Mouse (Mus musculus) erythroblast, embryonic 14.5 days (primary cell): ENCODE results near the gene Klrb1c. TPM values are rescaled to one million over a fixed set of nuclear protein-coding genes. Genes with fewer than 3 reads are reported as not detected.
"Not testable (repeated sequence)": the region's sequence is repeated elsewhere in the genome, so short reads cannot be mapped to it uniquely, and the experiment has no call there.

Source experiments
- H3K27me3 ChIP-seq: 2 replicates; pipeline ENCODE4 v1.6.1; 2012; ENCODE audit warnings: inconsistent platforms; ENCODE audit not compliant: control insufficient read depth
- H3K36me3 ChIP-seq: 2 replicates; pipeline ENCODE4 v1.6.1; 2012; ENCODE audit warnings: mild to moderate bottlenecking, inconsistent platforms; ENCODE audit not compliant: control insufficient read depth
- H3K4me1 ChIP-seq: 2 replicates; pipeline ENCODE4 v1.6.1; 2012; ENCODE audit warnings: inconsistent platforms; ENCODE audit not compliant: control insufficient read depth
- H3K4me3 ChIP-seq: replicated peaks from 2 replicates; pipeline ENCODE3; 2012; ENCODE audit warnings: moderate library complexity, mild to moderate bottlenecking, inconsistent platforms
- H3K9me3 ChIP-seq: 2 replicates; pipeline ENCODE4 v1.6.1; 2012; ENCODE audit warnings: low read length, inconsistent platforms, mixed read lengths; ENCODE audit not compliant: control insufficient read depth
- GATA1 ChIP-seq: IDR thresholded peaks from 2 replicates; pipeline ENCODE4 v1.6.1; 2012; ENCODE audit warnings: low read length, inconsistent platforms, mixed read lengths
- TAL1 ChIP-seq: IDR thresholded peaks from 3 replicates; pipeline ENCODE4 v1.6.1; 2012; ENCODE audit warnings: low read length, inconsistent platforms, mixed read lengths
- polyA plus RNA-seq: library from polyadenylated mRNA; stranded (reverse); fragments of >175 nt; gene quantifications from 2 replicates; pipeline ENCODE4 v1.2.3, GENCODE M21; 2012

The Klrb1c gene
- polyA plus RNA-seq, 1 experiment, result not detected

- H3K36me3 ChIP-seq, H3K27me3 ChIP-seq, H3K4me1 ChIP-seq, H3K4me3 ChIP-seq, H3K9me3 ChIP-seq: not testable (repeated sequence)
Measured at GRCm38 (mm10) chr6:128747006-128747405, 42.0 kb downstream of the Klrb1c start.

GRCm38 (mm10) chr6:128737445-128737844, 51.6 kb downstream of the Klrb1c start:
- TF ChIP-seq GATA1, result no peak
- no peak for TF ChIP-seq TAL1
- Histone ChIP-seq H3K4me1 (no peaks in the 10 kb centered on the region), H3K27me3 (no peaks in the 10 kb centered on the region), H3K36me3 (no peaks in the 10 kb centered on the region), H3K9me3 (no peaks in the 10 kb centered on the region), H3K4me3 (no peak overlapping the region)

DNA sequence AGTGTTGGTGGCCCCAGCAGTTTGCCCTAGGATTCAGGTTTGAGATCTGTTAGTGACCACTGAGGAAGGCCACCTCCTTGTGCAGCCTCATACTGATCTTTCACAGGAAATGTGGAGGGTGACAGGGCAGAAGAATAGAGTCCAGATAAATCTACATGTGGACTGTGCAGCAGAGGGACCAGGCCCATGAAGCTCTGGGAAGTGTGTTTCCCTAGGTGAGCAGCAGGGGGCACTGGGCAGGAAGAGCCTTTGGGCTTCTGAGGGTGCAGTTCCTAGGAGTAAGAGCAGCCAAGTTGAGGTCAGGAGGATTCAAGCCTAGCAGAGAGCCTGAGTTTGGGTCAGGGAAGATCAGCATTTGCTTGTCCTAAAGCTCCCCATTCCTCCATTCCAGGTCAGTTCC, 52.9 kb downstream of the Klrb1c start:
- no peaks in the 10 kb centered on the region for H3K36me3 ChIP-seq

GRCm38 (mm10) chr6:128734896-128735295, 54.1 kb downstream of the Klrb1c start:
- TF ChIP-seq TAL1 (no peak), GATA1 (no peak)
- Histone ChIP-seq H3K27me3 (no peaks in the 10 kb centered on the region), H3K9me3 (no peaks in the 10 kb centered on the region), H3K36me3 (no peaks in the 10 kb centered on the region), H3K4me3 (no peak overlapping the region), H3K4me1 (no peaks in the 10 kb centered on the region)

More for the DNA sequence above, 52.9 kb downstream of the Klrb1c start:
- Histone ChIP-seq H3K9me3 (no peaks in the 10 kb centered on the region), H3K27me3 (no peaks in the 10 kb centered on the region), H3K4me1 (no peaks in the 10 kb centered on the region), H3K4me3 (no peak overlapping the region)
- TF ChIP-seq TAL1 (no peak), GATA1 (no peak)

- Histone ChIP-seq H3K27me3 (no peaks in the 10 kb centered on the region), H3K4me1 (no peaks in the 10 kb centered on the region), H3K4me3 (no peak overlapping the region), H3K36me3 (no peaks in the 10 kb centered on the region), H3K9me3 (no peaks in the 10 kb centered on the region)
- TF ChIP-seq GATA1 (no peak), TAL1 (no peak)
Measured at GRCm38 (mm10) chr6:128733908-128734679, 54.9 kb downstream of the Klrb1c start.

DNA sequence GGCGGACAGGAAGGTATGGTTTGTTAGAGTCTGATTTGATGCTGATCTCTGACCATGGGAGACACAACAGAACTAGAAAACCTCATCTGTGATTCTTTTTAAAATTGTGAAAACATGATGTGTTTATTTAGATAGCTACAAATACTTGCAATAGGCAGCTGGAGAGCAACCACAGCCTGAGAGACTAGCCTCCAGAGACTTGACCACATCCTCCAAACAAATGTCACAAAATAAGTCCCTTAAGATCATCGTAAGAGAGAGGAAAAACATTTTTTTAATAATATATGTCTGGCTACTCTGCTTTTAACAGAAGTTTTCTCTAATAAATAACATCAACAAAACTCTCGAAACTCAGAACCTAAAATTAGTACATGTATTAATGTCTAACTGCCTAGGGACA, 57.0 kb downstream of the Klrb1c start:
- TF ChIP-seq TAL1, result no peak
- TF ChIP-seq GATA1, result no peak
- Histone ChIP-seq H3K27me3 (no peaks in the 10 kb centered on the region), H3K4me3 (no peak overlapping the region), H3K9me3 (no peaks in the 10 kb centered on the region), H3K4me1 (no peaks in the 10 kb centered on the region), H3K36me3 (no peaks in the 10 kb centered on the region)

Other genes starting within 250 kb of the Klrb1c start
- not detected in 2 replicates for gene A2ml1, start 207.6 kb downstream of the Klrb1c start, polyA plus RNA-seq
- gene Klrb1a, start 165.7 kb downstream of the Klrb1c start, polyA plus RNA-seq, result not detected in 2 replicates
- not detected in 2 replicates for gene Clec2h, start 126.8 kb downstream of the Klrb1c start, polyA plus RNA-seq
- gene Klrb1, start 66.2 kb downstream of the Klrb1c start, polyA plus RNA-seq, result not detected in 2 replicates
- gene Gm44511, start 37.1 kb upstream of the Klrb1c start, polyA plus RNA-seq, result not detected in 2 replicates
- 0.02 TPM in 1 of 2 replicates, not detected in the other for gene Klrb1b, start 37.1 kb upstream of the Klrb1c start, polyA plus RNA-seq
- not detected in 2 replicates for gene Clec2i, start 98.4 kb upstream of the Klrb1c start, polyA plus RNA-seq
- gene BC035044, start 101.9 kb upstream of the Klrb1c start, polyA plus RNA-seq, result not detected in 2 replicates
- not detected in 2 replicates for gene Clec2g, start 145.2 kb upstream of the Klrb1c start, polyA plus RNA-seq